Mouse (Mus musculus): ENCODE data around the gene Ripor2.

DNA sequence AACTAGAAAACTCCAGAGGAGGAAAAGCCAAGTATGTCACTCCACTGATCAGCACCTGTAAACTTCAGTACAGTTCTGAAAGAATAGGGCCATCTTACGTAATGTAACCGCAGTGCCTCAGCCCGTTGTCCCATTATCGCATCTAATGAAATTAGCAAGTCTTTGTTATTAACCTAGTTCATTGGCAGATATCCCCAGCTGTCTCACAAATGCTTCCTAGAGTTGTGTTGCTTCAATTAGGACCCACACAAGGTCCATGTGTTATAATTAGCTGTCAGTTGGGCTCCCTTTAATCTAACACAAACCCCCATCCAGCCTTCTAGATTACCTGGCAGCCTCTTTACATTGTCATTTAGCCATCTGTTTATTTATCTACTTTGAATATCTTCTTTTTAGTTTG is 99.0 kb downstream of the Ripor2 start:
- TF ChIP-seq CTCF (IDR thresholded peaks at IDR 0.05; ENCODE audit: low read depth) (no peak), EP300 (IDR thresholded peaks at IDR 0.05; ENCODE audit: low read depth) (no peak)
